Mouse (Mus musculus): Measurements from ENCODE around the gene Ptgds. TPM values are rescaled to one million over a fixed set of nuclear protein-coding genes. Genes with fewer than 3 reads are reported as not detected.

The Ptgds gene
- 2.9 TPM for polyA plus RNA-seq (2015; fragmentation: Illumina TruSeq; extraction: RNeasy Lipid Tissue Mini Kit (QIAGEN cat#74804); ENCODE audit: insufficient read depth, low read depth, low replicate concordance)

GRCm38 (mm10) chr2:25469969-25470368 lies at the start of gene Ptgds:
Ptgds (minus strand) TSS chr2:25470046.

GRCm38 (mm10) chr2:25501593-25502486 lies 32.0 kb upstream of the Ptgds start, which contains the start of gene C8g:
C8g (minus strand) TSS chr2:25501719.

GRCm38 (mm10) chr2:25500576-25501405 lies 30.9 kb upstream of the Ptgds start, which contains the start of gene Fbxw5:
Fbxw5 (plus strand) TSS chr2:25500750.

GRCm38 (mm10) chr2:25493476-25493961 lies 23.7 kb upstream of the Ptgds start, which contains the start of gene Lcn12:
Lcn12 (minus strand) TSS chr2:25493911.

GRCm38 (mm10) chr2:25460551-25461309 lies 9.1 kb downstream of the Ptgds start, which contains the start of gene Paxx:
Paxx (minus strand) TSS chr2:25461094.

GRCm38 (mm10) chr2:25456205-25456953 lies 13.5 kb downstream of the Ptgds start, which contains the start of gene Clic3:
Clic3 (plus strand) TSS chr2:25456838.

GRCm38 (mm10) chr2:25428442-25429236 lies 41.2 kb downstream of the Ptgds start, which contains the start of gene Abca2:
Abca2 (plus strand) TSS chr2:25428703.

GRCm38 (mm10) chr2:25422587-25423410 lies 47.0 kb downstream of the Ptgds start, which contains the start of gene Fut7:
Fut7 (plus strand) TSS chr2:25423267.

Other genes starting within 250 kb of the Ptgds start
- gene Tubb4b, start 245.3 kb downstream of the Ptgds start, polyA plus RNA-seq (2015; fragmentation: Illumina TruSeq; extraction: RNeasy Lipid Tissue Mini Kit (QIAGEN cat#74804); ENCODE audit: insufficient read depth, low read depth, low replicate concordance) = 52.2 TPM
- gene Slc34a3, start 235.7 kb downstream of the Ptgds start, polyA plus RNA-seq (2015; fragmentation: Illumina TruSeq; extraction: RNeasy Lipid Tissue Mini Kit (QIAGEN cat#74804); ENCODE audit: insufficient read depth, low read depth, low replicate concordance) = not detected
- gene Rnf224, start 233.3 kb downstream of the Ptgds start, polyA plus RNA-seq (2015; fragmentation: Illumina TruSeq; extraction: RNeasy Lipid Tissue Mini Kit (QIAGEN cat#74804); ENCODE audit: insufficient read depth, low read depth, low replicate concordance) = not detected
- gene Rnf208, start 227.8 kb downstream of the Ptgds start, polyA plus RNA-seq (2015; fragmentation: Illumina TruSeq; extraction: RNeasy Lipid Tissue Mini Kit (QIAGEN cat#74804); ENCODE audit: insufficient read depth, low read depth, low replicate concordance) = 2.2 TPM
- gene Cysrt1, start 227.6 kb downstream of the Ptgds start, polyA plus RNA-seq (2015; fragmentation: Illumina TruSeq; extraction: RNeasy Lipid Tissue Mini Kit (QIAGEN cat#74804); ENCODE audit: insufficient read depth, low read depth, low replicate concordance) = not detected
- gene AL732309.1, start 223.2 kb downstream of the Ptgds start, polyA plus RNA-seq (2015; fragmentation: Illumina TruSeq; extraction: RNeasy Lipid Tissue Mini Kit (QIAGEN cat#74804); ENCODE audit: insufficient read depth, low read depth, low replicate concordance) = 8.3 TPM
- gene Tmem203, start 214.6 kb downstream of the Ptgds start, polyA plus RNA-seq (2015; fragmentation: Illumina TruSeq; extraction: RNeasy Lipid Tissue Mini Kit (QIAGEN cat#74804); ENCODE audit: insufficient read depth, low read depth, low replicate concordance) = 6.4 TPM
- gene Tprn, start 207.4 kb downstream of the Ptgds start, polyA plus RNA-seq (2015; fragmentation: Illumina TruSeq; extraction: RNeasy Lipid Tissue Mini Kit (QIAGEN cat#74804); ENCODE audit: insufficient read depth, low read depth, low replicate concordance) = 1.3 TPM
- gene Ssna1, start 197.6 kb downstream of the Ptgds start, polyA plus RNA-seq (2015; fragmentation: Illumina TruSeq; extraction: RNeasy Lipid Tissue Mini Kit (QIAGEN cat#74804); ENCODE audit: insufficient read depth, low read depth, low replicate concordance) = 14.8 TPM
- gene Anapc2, start 197.6 kb downstream of the Ptgds start, polyA plus RNA-seq (2015; fragmentation: Illumina TruSeq; extraction: RNeasy Lipid Tissue Mini Kit (QIAGEN cat#74804); ENCODE audit: insufficient read depth, low read depth, low replicate concordance) = 14.2 TPM
- gene Tmem210, start 181.9 kb downstream of the Ptgds start, polyA plus RNA-seq (2015; fragmentation: Illumina TruSeq; extraction: RNeasy Lipid Tissue Mini Kit (QIAGEN cat#74804); ENCODE audit: insufficient read depth, low read depth, low replicate concordance) = not detected
- not detected for gene Lrrc26, start 180.1 kb downstream of the Ptgds start, polyA plus RNA-seq (2015; fragmentation: Illumina TruSeq; extraction: RNeasy Lipid Tissue Mini Kit (QIAGEN cat#74804); ENCODE audit: insufficient read depth, low read depth, low replicate concordance)
- 1.8 TPM for gene Grin1, start 150.9 kb downstream of the Ptgds start, polyA plus RNA-seq (2015; fragmentation: Illumina TruSeq; extraction: RNeasy Lipid Tissue Mini Kit (QIAGEN cat#74804); ENCODE audit: insufficient read depth, low read depth, low replicate concordance)
- 12.2 TPM for gene Man1b1, start 137.7 kb downstream of the Ptgds start, polyA plus RNA-seq (2015; fragmentation: Illumina TruSeq; extraction: RNeasy Lipid Tissue Mini Kit (QIAGEN cat#74804); ENCODE audit: insufficient read depth, low read depth, low replicate concordance)
- gene Dpp7, start 113.7 kb downstream of the Ptgds start, polyA plus RNA-seq (2015; fragmentation: Illumina TruSeq; extraction: RNeasy Lipid Tissue Mini Kit (QIAGEN cat#74804); ENCODE audit: insufficient read depth, low read depth, low replicate concordance) = 24.6 TPM
- 18.7 TPM for gene Uap1l1, start 104.4 kb downstream of the Ptgds start, polyA plus RNA-seq (2015; fragmentation: Illumina TruSeq; extraction: RNeasy Lipid Tissue Mini Kit (QIAGEN cat#74804); ENCODE audit: insufficient read depth, low read depth, low replicate concordance)
- gene Sapcd2, start 97.7 kb downstream of the Ptgds start, polyA plus RNA-seq (2015; fragmentation: Illumina TruSeq; extraction: RNeasy Lipid Tissue Mini Kit (QIAGEN cat#74804); ENCODE audit: insufficient read depth, low read depth, low replicate concordance) = not detected
- gene Entpd2, start 74.2 kb downstream of the Ptgds start, polyA plus RNA-seq (2015; fragmentation: Illumina TruSeq; extraction: RNeasy Lipid Tissue Mini Kit (QIAGEN cat#74804); ENCODE audit: insufficient read depth, low read depth, low replicate concordance) = 16.2 TPM
- gene Npdc1, start 70.7 kb downstream of the Ptgds start, polyA plus RNA-seq (2015; fragmentation: Illumina TruSeq; extraction: RNeasy Lipid Tissue Mini Kit (QIAGEN cat#74804); ENCODE audit: insufficient read depth, low read depth, low replicate concordance) = 96.2 TPM
- gene Fut7, start 46.8 kb downstream of the Ptgds start, polyA plus RNA-seq (2015; fragmentation: Illumina TruSeq; extraction: RNeasy Lipid Tissue Mini Kit (QIAGEN cat#74804); ENCODE audit: insufficient read depth, low read depth, low replicate concordance) = not detected
- 12.8 TPM for gene Abca2, start 41.3 kb downstream of the Ptgds start, polyA plus RNA-seq (2015; fragmentation: Illumina TruSeq; extraction: RNeasy Lipid Tissue Mini Kit (QIAGEN cat#74804); ENCODE audit: insufficient read depth, low read depth, low replicate concordance)
- gene Clic3, start 13.2 kb downstream of the Ptgds start, polyA plus RNA-seq (2015; fragmentation: Illumina TruSeq; extraction: RNeasy Lipid Tissue Mini Kit (QIAGEN cat#74804); ENCODE audit: insufficient read depth, low read depth, low replicate concordance) = not detected
- gene Paxx, start 9.0 kb downstream of the Ptgds start, polyA plus RNA-seq (2015; fragmentation: Illumina TruSeq; extraction: RNeasy Lipid Tissue Mini Kit (QIAGEN cat#74804); ENCODE audit: insufficient read depth, low read depth, low replicate concordance) = 43.3 TPM
- not detected for gene Lcn12, start 23.9 kb upstream of the Ptgds start, polyA plus RNA-seq (2015; fragmentation: Illumina TruSeq; extraction: RNeasy Lipid Tissue Mini Kit (QIAGEN cat#74804); ENCODE audit: insufficient read depth, low read depth, low replicate concordance)
- gene Fbxw5, start 30.7 kb upstream of the Ptgds start, polyA plus RNA-seq (2015; fragmentation: Illumina TruSeq; extraction: RNeasy Lipid Tissue Mini Kit (QIAGEN cat#74804); ENCODE audit: insufficient read depth, low read depth, low replicate concordance) = 26.2 TPM
- 1.0 TPM for gene C8g, start 31.7 kb upstream of the Ptgds start, polyA plus RNA-seq (2015; fragmentation: Illumina TruSeq; extraction: RNeasy Lipid Tissue Mini Kit (QIAGEN cat#74804); ENCODE audit: insufficient read depth, low read depth, low replicate concordance)
- 5.1 TPM for gene Traf2, start 76.9 kb upstream of the Ptgds start, polyA plus RNA-seq (2015; fragmentation: Illumina TruSeq; extraction: RNeasy Lipid Tissue Mini Kit (QIAGEN cat#74804); ENCODE audit: insufficient read depth, low read depth, low replicate concordance)
- 66.9 TPM for gene Edf1, start 87.8 kb upstream of the Ptgds start, polyA plus RNA-seq (2015; fragmentation: Illumina TruSeq; extraction: RNeasy Lipid Tissue Mini Kit (QIAGEN cat#74804); ENCODE audit: insufficient read depth, low read depth, low replicate concordance)
- gene Mamdc4, start 104.8 kb upstream of the Ptgds start, polyA plus RNA-seq (2015; fragmentation: Illumina TruSeq; extraction: RNeasy Lipid Tissue Mini Kit (QIAGEN cat#74804); ENCODE audit: insufficient read depth, low read depth, low replicate concordance) = 2.6 TPM
- gene Phpt1, start 105.2 kb upstream of the Ptgds start, polyA plus RNA-seq (2015; fragmentation: Illumina TruSeq; extraction: RNeasy Lipid Tissue Mini Kit (QIAGEN cat#74804); ENCODE audit: insufficient read depth, low read depth, low replicate concordance) = 9.9 TPM
- 0.63 TPM for gene Ajm1, start 111.7 kb upstream of the Ptgds start, polyA plus RNA-seq (2015; fragmentation: Illumina TruSeq; extraction: RNeasy Lipid Tissue Mini Kit (QIAGEN cat#74804); ENCODE audit: insufficient read depth, low read depth, low replicate concordance)
- 52.4 TPM for gene Rabl6, start 138.5 kb upstream of the Ptgds start, polyA plus RNA-seq (2015; fragmentation: Illumina TruSeq; extraction: RNeasy Lipid Tissue Mini Kit (QIAGEN cat#74804); ENCODE audit: insufficient read depth, low read depth, low replicate concordance)
- not detected for gene Ccdc183, start 147.6 kb upstream of the Ptgds start, polyA plus RNA-seq (2015; fragmentation: Illumina TruSeq; extraction: RNeasy Lipid Tissue Mini Kit (QIAGEN cat#74804); ENCODE audit: insufficient read depth, low read depth, low replicate concordance)
- gene Tmem141, start 152.0 kb upstream of the Ptgds start, polyA plus RNA-seq (2015; fragmentation: Illumina TruSeq; extraction: RNeasy Lipid Tissue Mini Kit (QIAGEN cat#74804); ENCODE audit: insufficient read depth, low read depth, low replicate concordance) = 9.0 TPM
- gene Fcna, start 158.0 kb upstream of the Ptgds start, polyA plus RNA-seq (2015; fragmentation: Illumina TruSeq; extraction: RNeasy Lipid Tissue Mini Kit (QIAGEN cat#74804); ENCODE audit: insufficient read depth, low read depth, low replicate concordance) = 9.0 TPM
- not detected for gene Lcn8, start 183.1 kb upstream of the Ptgds start, polyA plus RNA-seq (2015; fragmentation: Illumina TruSeq; extraction: RNeasy Lipid Tissue Mini Kit (QIAGEN cat#74804); ENCODE audit: insufficient read depth, low read depth, low replicate concordance)
- not detected for gene Lcn5, start 187.9 kb upstream of the Ptgds start, polyA plus RNA-seq (2015; fragmentation: Illumina TruSeq; extraction: RNeasy Lipid Tissue Mini Kit (QIAGEN cat#74804); ENCODE audit: insufficient read depth, low read depth, low replicate concordance)
- not detected for gene Lcn6, start 206.7 kb upstream of the Ptgds start, polyA plus RNA-seq (2015; fragmentation: Illumina TruSeq; extraction: RNeasy Lipid Tissue Mini Kit (QIAGEN cat#74804); ENCODE audit: insufficient read depth, low read depth, low replicate concordance)
- not detected for gene Lcn10, start 212.7 kb upstream of the Ptgds start, polyA plus RNA-seq (2015; fragmentation: Illumina TruSeq; extraction: RNeasy Lipid Tissue Mini Kit (QIAGEN cat#74804); ENCODE audit: insufficient read depth, low read depth, low replicate concordance)
- gene Obp2a, start 230.0 kb upstream of the Ptgds start, polyA plus RNA-seq (2015; fragmentation: Illumina TruSeq; extraction: RNeasy Lipid Tissue Mini Kit (QIAGEN cat#74804); ENCODE audit: insufficient read depth, low read depth, low replicate concordance) = not detected
- gene Bmyc, start 236.7 kb upstream of the Ptgds start, polyA plus RNA-seq (2015; fragmentation: Illumina TruSeq; extraction: RNeasy Lipid Tissue Mini Kit (QIAGEN cat#74804); ENCODE audit: insufficient read depth, low read depth, low replicate concordance) = 5.2 TPM

Data from pancreas, adult 10 weeks (tissue).